Mouse (Mus musculus) brain, adult 2 months (tissue): ENCODE measurements around the gene Gm20820.
"Not testable (repeated sequence)": the region's sequence is repeated elsewhere in the genome, so short reads cannot be mapped to it uniquely, and the experiment has no call there.

ENCODE experiments used
- DNase-seq: peaks from one replicate; pipeline ENCODE4 v3.0.0; 2011; ENCODE audit warnings: low read depth, low spot score

The Gm20820 gene

GRCm38 (mm10) chrY:86061472-86061871, at the start of gene Gm20820:
Gene Gm20820 (plus strand): TSS chrY:86061772.
- not testable (repeated sequence) for DNase-seq
